Mouse (Mus musculus) kidney, postnatal 36 days (tissue): ENCODE data around the gene 3110018I06Rik.

Source experiments
- DNase-seq, 2 experiments: peaks; one replicate each; pipeline ENCODE4 v3.0.0; 2021 to 2022; ENCODE audit warnings: mixed read lengths in 2 of 2

The 3110018I06Rik gene

GRCm38 (mm10) chr12:107488371-107488770 is at the start of gene 3110018I06Rik:
Gene 3110018I06Rik, plus strand, starts transcription at chr12:107488632.
- DNase-seq, result no peak

- DNase-seq, result no peak
These were observed 43.8 kb upstream of the 3110018I06Rik start for GRCm38 (mm10) chr12:107444681-107445080.

- DNase-seq, result no peak
These were observed 30.6 kb upstream of the 3110018I06Rik start for GRCm38 (mm10) chr12:107457835-107458234.

- DNase-seq, result peak; percentile 26 to 83
These were observed 23.7 kb upstream of the 3110018I06Rik start for GRCm38 (mm10) chr12:107464731-107465130.

- DNase-seq, result no peak
These were observed 11.8 kb upstream of the 3110018I06Rik start for GRCm38 (mm10) chr12:107476441-107477291.

GRCm38 (mm10) chr12:107479350-107479749 is 9.1 kb upstream of the 3110018I06Rik start:
- no peak for DNase-seq

GRCm38 (mm10) chr12:107483031-107483430 is 5.4 kb upstream of the 3110018I06Rik start:
- no peak for DNase-seq

GRCm38 (mm10) chr12:107491344-107491743 is 2.9 kb downstream of the 3110018I06Rik start:
- no peak for DNase-seq

- no peak for DNase-seq
These were observed 8.5 kb downstream of the 3110018I06Rik start for GRCm38 (mm10) chr12:107496924-107497323.

- DNase-seq, result no peak
These were observed 21.3 kb downstream of the 3110018I06Rik start for GRCm38 (mm10) chr12:107509661-107510237.

- DNase-seq, result no peak
These were observed 22.7 kb downstream of the 3110018I06Rik start for GRCm38 (mm10) chr12:107511112-107511511.

GRCm38 (mm10) chr12:107516265-107517217 is 28.1 kb downstream of the 3110018I06Rik start:
- no peak for DNase-seq

GRCm38 (mm10) chr12:107520941-107521340 is 32.5 kb downstream of the 3110018I06Rik start:
- DNase-seq, result no peak

- DNase-seq, result no peak
These were observed 40.0 kb downstream of the 3110018I06Rik start for GRCm38 (mm10) chr12:107528346-107528880.

GRCm38 (mm10) chr12:107532871-107533270 is 44.4 kb downstream of the 3110018I06Rik start:
- DNase-seq, result no peak
